Mouse (Mus musculus): Measurements from ENCODE around the gene Pfdn5. TPM values are rescaled to one million over a fixed set of nuclear protein-coding genes. Genes with fewer than 3 reads are reported as not detected.

Pfdn5 gene
- total RNA-seq, 1 experiment: 201 TPM

DNA sequence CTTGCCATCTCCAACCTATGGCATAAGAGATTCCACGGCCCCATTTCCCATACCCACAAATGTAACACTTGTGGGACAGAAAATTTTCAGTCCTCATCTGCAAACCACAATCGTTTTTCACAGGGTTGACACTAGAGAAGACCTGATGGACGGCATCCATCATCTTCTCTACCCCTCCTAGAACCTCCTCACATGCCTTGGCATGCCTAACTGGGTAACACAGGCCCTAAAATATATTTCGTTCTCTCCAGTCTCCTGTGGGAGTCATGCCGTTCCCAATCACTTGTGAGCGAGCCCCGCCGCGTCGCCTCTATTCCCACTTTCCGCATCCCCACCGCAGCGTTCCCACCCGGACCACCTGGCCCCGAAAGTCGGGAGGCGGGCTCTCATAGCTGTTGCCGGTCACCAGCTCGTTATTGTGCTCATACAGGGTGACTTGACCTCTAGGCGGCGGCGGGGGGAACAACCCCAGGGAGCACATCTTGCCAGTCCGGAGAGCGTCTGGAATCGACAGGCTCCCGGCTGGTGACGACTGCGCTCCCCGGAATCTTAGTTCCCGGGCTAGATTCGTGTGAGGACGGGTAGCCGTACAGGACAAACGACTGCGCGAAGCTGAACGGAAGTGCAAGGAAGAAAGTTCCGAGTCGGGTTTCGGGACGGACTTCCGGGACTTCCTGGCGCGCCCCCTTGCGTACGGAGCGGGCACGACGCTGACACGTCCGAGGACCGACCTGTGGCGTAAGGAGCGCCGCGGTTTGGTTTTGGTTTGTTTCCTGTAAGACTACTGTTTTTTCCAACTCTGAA, 24.4 kb downstream of the Pfdn5 start, which contains the start of gene Aaas:
Gene Aaas, minus strand, starts transcription at position 634 of the 804 bp plus-strand sequence.
- TF ChIP-seq MAFK (IDR thresholded peaks at IDR 0.05; ENCODE audit: insufficient read depth, low read depth, low read length): no peak
- peak; percentile 89 for TF ChIP-seq HCFC1 (IDR thresholded peaks at IDR 0.05; ENCODE audit: borderline replicate concordance, insufficient read depth, low read length)
- no peak for TF ChIP-seq CHD2 (IDR thresholded peaks at IDR 0.05; ENCODE audit: low read depth, low read length)
- TF ChIP-seq ZC3H11A (IDR thresholded peaks at IDR 0.05; ENCODE audit: borderline replicate concordance, low read depth, low read length): no peak
- TF ChIP-seq ZNF384 (IDR thresholded peaks at IDR 0.05; ENCODE audit: low read depth, low read length): no peak; the same call in 1 of the 2 replicates
- peaks cover 16% of the 10 kb centered on the region for H3K36me3 ChIP-seq (ENCODE audit: control insufficient read depth, insufficient read depth, low read length, poor library complexity, severe bottlenecking)
- H3K27ac ChIP-seq (ENCODE audit: insufficient read depth, low read depth, low read length, poor library complexity, severe bottlenecking): peak within 1 kb of the TSS; percentile 91
- peak; percentile 92 for DNase-seq (ENCODE audit: low read depth, low spot score)
- in situ Hi-C loops (cut with MboI; ENCODE audit: low sequenced_read_pairs in 2 of 2, unreplicated experiment in 2 of 2): no loop called here
- no peaks in the 10 kb centered on the region for H3K9me3 ChIP-seq (ENCODE audit: control insufficient read depth, insufficient read depth, low read depth, low read length)
- H3K4me1 ChIP-seq (ENCODE audit: control insufficient read depth in 2 of 2, insufficient read depth in 2 of 2, low read length in 2 of 2, poor library complexity in 1 of 2): peaks cover 2% of the 10 kb centered on the region in 2 experiments; a peak in 1 of 4 replicates
- peak within 1 kb of the TSS; percentile 99 for H3K9ac ChIP-seq (ENCODE audit: insufficient read depth, low read depth, low read length, poor library complexity, severe bottlenecking)
- peak within 1 kb of the TSS; percentile 86 to 99 for H3K4me3 ChIP-seq (ENCODE audit: insufficient read depth in 1 of 2, low read depth in 1 of 2, low read length in 2 of 2, poor library complexity in 1 of 2, severe bottlenecking in 1 of 2)

DNA sequence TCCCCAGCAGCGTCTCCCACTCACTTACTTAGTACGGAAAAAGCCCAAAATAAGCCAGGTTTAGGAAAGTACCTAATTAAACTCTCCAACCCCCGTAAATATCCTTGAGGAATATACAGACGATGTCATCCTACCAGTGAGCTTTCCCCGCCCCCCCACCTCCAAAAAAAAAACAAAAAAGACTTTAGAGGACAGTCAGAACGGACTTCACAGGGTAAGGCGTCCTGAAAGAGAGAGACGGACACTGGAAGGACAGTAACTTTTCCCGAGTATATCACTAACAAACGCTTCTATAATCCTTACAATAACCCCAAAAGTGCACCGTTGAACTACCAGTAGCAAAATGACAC, 25.0 kb downstream of the Pfdn5 start:
- Histone ChIP-seq H3K4me3 (ENCODE audit: insufficient read depth in 1 of 2, low read depth in 1 of 2, low read length in 2 of 2, poor library complexity in 1 of 2, severe bottlenecking in 1 of 2) (peak overlapping the region; percentile 48 to 86), H3K36me3 (ENCODE audit: control insufficient read depth, insufficient read depth, low read length, poor library complexity, severe bottlenecking) (peaks cover 10% of the 10 kb centered on the region), H3K27ac (ENCODE audit: insufficient read depth, low read depth, low read length, poor library complexity, severe bottlenecking) (no peak overlapping the region), H3K9me3 (ENCODE audit: control insufficient read depth, insufficient read depth, low read depth, low read length) (no peaks in the 10 kb centered on the region), H3K4me1 (ENCODE audit: control insufficient read depth in 2 of 2, insufficient read depth in 2 of 2, low read length in 2 of 2, poor library complexity in 1 of 2) (peaks cover 2% of the 10 kb centered on the region in 2 experiments; a peak in 1 of 4 replicates), H3K9ac (ENCODE audit: insufficient read depth, low read depth, low read length, poor library complexity, severe bottlenecking) (peak overlapping the region; percentile 47; the same call in 1 of the 2 replicates)
- in situ Hi-C loops (cut with MboI; ENCODE audit: low sequenced_read_pairs in 2 of 2, unreplicated experiment in 2 of 2): no loop called here
- no peak for DNase-seq (ENCODE audit: low read depth, low spot score)
- TF ChIP-seq HCFC1 (IDR thresholded peaks at IDR 0.05; ENCODE audit: borderline replicate concordance, insufficient read depth, low read length): no peak
- peak; percentile 28; the same call in 1 of the 2 replicates for TF ChIP-seq ZNF384 (IDR thresholded peaks at IDR 0.05; ENCODE audit: low read depth, low read length)

DNA sequence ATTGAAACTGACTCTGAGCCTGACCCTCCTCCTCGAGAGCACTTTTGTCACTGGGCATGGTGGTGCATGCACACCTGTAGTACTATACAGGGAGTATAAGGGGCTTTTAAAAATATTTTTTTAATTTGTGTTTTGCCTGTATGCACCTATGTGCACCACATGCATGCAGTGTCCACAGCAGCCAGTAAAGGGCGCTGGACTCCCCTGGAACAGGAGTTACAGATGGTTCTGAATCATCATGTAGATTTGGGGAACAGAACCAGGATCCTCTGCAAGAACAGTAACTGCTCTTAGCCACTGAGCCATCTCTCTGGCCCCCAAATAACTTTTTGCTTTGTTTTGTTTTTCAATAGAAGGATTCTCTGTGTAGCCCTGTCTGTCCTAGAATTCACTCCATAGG, 26.3 kb downstream of the Pfdn5 start:
- DNase-seq (ENCODE audit: low read depth, low spot score): no peak
- H3K36me3 ChIP-seq (ENCODE audit: control insufficient read depth, insufficient read depth, low read length, poor library complexity, severe bottlenecking): peaks cover 2% of the 10 kb centered on the region
- in situ Hi-C loops (cut with MboI; ENCODE audit: low sequenced_read_pairs in 2 of 2, unreplicated experiment in 2 of 2): no loop called here
- peaks cover 2% of the 10 kb centered on the region in 2 experiments; a peak in 1 of 4 replicates for H3K4me1 ChIP-seq (ENCODE audit: control insufficient read depth in 2 of 2, insufficient read depth in 2 of 2, low read length in 2 of 2, poor library complexity in 1 of 2)
- no peak overlapping the region for H3K27ac ChIP-seq (ENCODE audit: insufficient read depth, low read depth, low read length, poor library complexity, severe bottlenecking)
- TF ChIP-seq HCFC1 (IDR thresholded peaks at IDR 0.05; ENCODE audit: borderline replicate concordance, insufficient read depth, low read length) (no peak), CHD2 (IDR thresholded peaks at IDR 0.05; ENCODE audit: low read depth, low read length) (no peak), ZNF384 (IDR thresholded peaks at IDR 0.05; ENCODE audit: low read depth, low read length) (no peak), MAFK (IDR thresholded peaks at IDR 0.05; ENCODE audit: insufficient read depth, low read depth, low read length) (no peak), ZC3H11A (IDR thresholded peaks at IDR 0.05; ENCODE audit: borderline replicate concordance, low read depth, low read length) (no peak)
- H3K4me3 ChIP-seq (ENCODE audit: insufficient read depth in 1 of 2, low read depth in 1 of 2, low read length in 2 of 2, poor library complexity in 1 of 2, severe bottlenecking in 1 of 2): no peak overlapping the region
- no peak overlapping the region for H3K9ac ChIP-seq (ENCODE audit: insufficient read depth, low read depth, low read length, poor library complexity, severe bottlenecking)
- H3K9me3 ChIP-seq (ENCODE audit: control insufficient read depth, insufficient read depth, low read depth, low read length): no peaks in the 10 kb centered on the region

DNA sequence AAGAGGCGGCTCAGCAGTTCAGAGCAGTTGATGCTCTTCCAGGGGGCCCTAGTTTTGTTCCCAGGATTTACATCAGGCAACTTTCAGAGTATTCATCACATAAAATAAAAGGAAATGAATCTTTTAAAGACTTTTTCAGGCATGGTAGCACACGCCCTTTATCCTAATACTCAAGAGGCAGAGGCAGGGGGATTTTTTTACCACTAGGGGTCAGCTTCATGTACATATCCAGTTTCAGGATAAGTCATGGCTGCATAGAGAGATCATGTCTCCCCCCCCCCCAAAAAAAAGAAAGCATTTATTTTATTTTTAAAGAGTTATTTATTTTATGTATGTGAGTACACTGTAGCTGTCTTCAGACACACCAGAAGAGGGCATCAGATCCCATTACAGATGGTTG, 28.1 kb downstream of the Pfdn5 start:
- TF ChIP-seq CHD2 (IDR thresholded peaks at IDR 0.05; ENCODE audit: low read depth, low read length) (no peak), HCFC1 (IDR thresholded peaks at IDR 0.05; ENCODE audit: borderline replicate concordance, insufficient read depth, low read length) (no peak), ZC3H11A (IDR thresholded peaks at IDR 0.05; ENCODE audit: borderline replicate concordance, low read depth, low read length) (no peak), MAFK (IDR thresholded peaks at IDR 0.05; ENCODE audit: insufficient read depth, low read depth, low read length) (no peak), ZNF384 (IDR thresholded peaks at IDR 0.05; ENCODE audit: low read depth, low read length) (no peak)
- no peak for DNase-seq (ENCODE audit: low read depth, low spot score)
- in situ Hi-C loops (cut with MboI; ENCODE audit: low sequenced_read_pairs in 2 of 2, unreplicated experiment in 2 of 2): no loop called here
- no peak overlapping the region for H3K27ac ChIP-seq (ENCODE audit: insufficient read depth, low read depth, low read length, poor library complexity, severe bottlenecking)
- H3K4me3 ChIP-seq (ENCODE audit: insufficient read depth in 1 of 2, low read depth in 1 of 2, low read length in 2 of 2, poor library complexity in 1 of 2, severe bottlenecking in 1 of 2): no peak overlapping the region
- H3K36me3 ChIP-seq (ENCODE audit: control insufficient read depth, insufficient read depth, low read length, poor library complexity, severe bottlenecking): no peaks in the 10 kb centered on the region
- H3K9ac ChIP-seq (ENCODE audit: insufficient read depth, low read depth, low read length, poor library complexity, severe bottlenecking): no peak overlapping the region
- H3K4me1 ChIP-seq (ENCODE audit: control insufficient read depth in 2 of 2, insufficient read depth in 2 of 2, low read length in 2 of 2, poor library complexity in 1 of 2): peaks cover 4 to 6% of the 10 kb centered on the region in 2 experiments; a peak in 1 of 4 replicates
- H3K9me3 ChIP-seq (ENCODE audit: control insufficient read depth, insufficient read depth, low read depth, low read length): no peaks in the 10 kb centered on the region

All from ES-E14 (cell line).